Mouse (Mus musculus): ENCODE measurements around the gene Apobec3. TPM values are rescaled to one million over a fixed set of nuclear protein-coding genes. Genes with fewer than 3 reads are reported as not detected.

The Apobec3 gene
- polyA plus RNA-seq, 1 experiment: 140 TPM

- TF ChIP-seq CTCF (IDR thresholded peaks at IDR 0.05; ENCODE audit: control insufficient read depth, insufficient read depth, low read length) (no peak), POLR2A (IDR thresholded peaks at IDR 0.05; ENCODE audit: borderline replicate concordance, control insufficient read depth, low read depth, low read length) (no peak)
- 71% methylated on average over 14 of the region's 14 CpGs for WGBS
- H3K4me1 ChIP-seq (ENCODE audit: control insufficient read depth, insufficient read depth, low read length): no peaks in the 10 kb centered on the region
- no peak overlapping the region for H3K27ac ChIP-seq (ENCODE audit: control insufficient read depth, insufficient read depth, low read depth, low read length, poor library complexity)
- no peak overlapping the region for H3K4me3 ChIP-seq (replicated peaks; ENCODE audit: control insufficient read depth, low read depth, low read length)
These were observed 60.5 kb downstream of the Apobec3 start for GRCm38 (mm10) chr15:79951730-79952503.

GRCm38 (mm10) chr15:79952504-79953231 lies 61.2 kb downstream of the Apobec3 start:
- TF ChIP-seq CTCF (IDR thresholded peaks at IDR 0.05; ENCODE audit: control insufficient read depth, insufficient read depth, low read length): no peak
- no peak overlapping the region for H3K4me3 ChIP-seq (replicated peaks; ENCODE audit: control insufficient read depth, low read depth, low read length)
- H3K27ac ChIP-seq (ENCODE audit: control insufficient read depth, insufficient read depth, low read depth, low read length, poor library complexity): no peak overlapping the region
- 67% methylated on average over 11 of the region's 11 CpGs for WGBS
- no peaks in the 10 kb centered on the region for H3K4me1 ChIP-seq (ENCODE audit: control insufficient read depth, insufficient read depth, low read length)

- TF ChIP-seq CTCF (IDR thresholded peaks at IDR 0.05; ENCODE audit: control insufficient read depth, insufficient read depth, low read length) (no peak), POLR2A (IDR thresholded peaks at IDR 0.05; ENCODE audit: borderline replicate concordance, control insufficient read depth, low read depth, low read length) (no peak)
- no peaks in the 10 kb centered on the region for H3K4me1 ChIP-seq (ENCODE audit: control insufficient read depth, insufficient read depth, low read length)
- 75% methylated on average over 7 of the region's 7 CpGs for WGBS
- no peak overlapping the region for H3K4me3 ChIP-seq (replicated peaks; ENCODE audit: control insufficient read depth, low read depth, low read length)
- H3K27ac ChIP-seq (ENCODE audit: control insufficient read depth, insufficient read depth, low read depth, low read length, poor library complexity): no peak overlapping the region
These were observed 62.0 kb downstream of the Apobec3 start for GRCm38 (mm10) chr15:79953470-79953869.

GRCm38 (mm10) chr15:79956559-79956958 lies 65.1 kb downstream of the Apobec3 start:
- Histone ChIP-seq H3K4me1 (ENCODE audit: control insufficient read depth, insufficient read depth, low read length) (no peaks in the 10 kb centered on the region), H3K4me3 (replicated peaks; ENCODE audit: control insufficient read depth, low read depth, low read length) (no peak overlapping the region), H3K27ac (ENCODE audit: control insufficient read depth, insufficient read depth, low read depth, low read length, poor library complexity) (no peak overlapping the region)
- 30% methylated on average over 8 of the region's 8 CpGs for WGBS
- TF ChIP-seq POLR2A (IDR thresholded peaks at IDR 0.05; ENCODE audit: borderline replicate concordance, control insufficient read depth, low read depth, low read length) (no peak), CTCF (IDR thresholded peaks at IDR 0.05; ENCODE audit: control insufficient read depth, insufficient read depth, low read length) (no peak)

GRCm38 (mm10) chr15:79958418-79958817 lies 67.0 kb downstream of the Apobec3 start:
- TF ChIP-seq POLR2A (IDR thresholded peaks at IDR 0.05; ENCODE audit: borderline replicate concordance, control insufficient read depth, low read depth, low read length) (no peak), CTCF (IDR thresholded peaks at IDR 0.05; ENCODE audit: control insufficient read depth, insufficient read depth, low read length) (no peak)
- WGBS: 8% methylated on average over 3 of the region's 3 CpGs
- Histone ChIP-seq H3K4me3 (replicated peaks; ENCODE audit: control insufficient read depth, low read depth, low read length) (no peak overlapping the region), H3K27ac (ENCODE audit: control insufficient read depth, insufficient read depth, low read depth, low read length, poor library complexity) (no peak overlapping the region), H3K4me1 (ENCODE audit: control insufficient read depth, insufficient read depth, low read length) (no peaks in the 10 kb centered on the region)

- TF ChIP-seq POLR2A (IDR thresholded peaks at IDR 0.05; ENCODE audit: borderline replicate concordance, control insufficient read depth, low read depth, low read length) (no peak), CTCF (IDR thresholded peaks at IDR 0.05; ENCODE audit: control insufficient read depth, insufficient read depth, low read length) (no peak)
- no peaks in the 10 kb centered on the region for H3K4me1 ChIP-seq (ENCODE audit: control insufficient read depth, insufficient read depth, low read length)
- H3K27ac ChIP-seq (ENCODE audit: control insufficient read depth, insufficient read depth, low read depth, low read length, poor library complexity): no peak overlapping the region
- no peak overlapping the region for H3K4me3 ChIP-seq (replicated peaks; ENCODE audit: control insufficient read depth, low read depth, low read length)
- 81% methylated on average over 9 of the region's 9 CpGs for WGBS
These were observed 70.0 kb downstream of the Apobec3 start for GRCm38 (mm10) chr15:79961366-79961921.

GRCm38 (mm10) chr15:79962661-79963060 lies 71.2 kb downstream of the Apobec3 start:
- Histone ChIP-seq H3K4me1 (ENCODE audit: control insufficient read depth, insufficient read depth, low read length) (no peaks in the 10 kb centered on the region), H3K4me3 (replicated peaks; ENCODE audit: control insufficient read depth, low read depth, low read length) (no peak overlapping the region), H3K27ac (ENCODE audit: control insufficient read depth, insufficient read depth, low read depth, low read length, poor library complexity) (no peak overlapping the region)
- 85% methylated on average over 18 of the region's 18 CpGs for WGBS
- TF ChIP-seq POLR2A (IDR thresholded peaks at IDR 0.05; ENCODE audit: borderline replicate concordance, control insufficient read depth, low read depth, low read length): no peak
- TF ChIP-seq CTCF (IDR thresholded peaks at IDR 0.05; ENCODE audit: control insufficient read depth, insufficient read depth, low read length): no peak

GRCm38 (mm10) chr15:79964376-79964775 lies 72.9 kb downstream of the Apobec3 start:
- Histone ChIP-seq H3K4me1 (ENCODE audit: control insufficient read depth, insufficient read depth, low read length) (no peaks in the 10 kb centered on the region), H3K27ac (ENCODE audit: control insufficient read depth, insufficient read depth, low read depth, low read length, poor library complexity) (no peak overlapping the region), H3K4me3 (replicated peaks; ENCODE audit: control insufficient read depth, low read depth, low read length) (no peak overlapping the region)
- no peak for TF ChIP-seq POLR2A (IDR thresholded peaks at IDR 0.05; ENCODE audit: borderline replicate concordance, control insufficient read depth, low read depth, low read length)
- no peak for TF ChIP-seq CTCF (IDR thresholded peaks at IDR 0.05; ENCODE audit: control insufficient read depth, insufficient read depth, low read length)
- 85% methylated on average over 7 of the region's 7 CpGs for WGBS

Other genes with a start within 250 kb of the Apobec3 start
- 2.7 and 8.5 TPM in 2 replicates for gene Fam227a, start 232.7 kb upstream of the Apobec3 start, polyA plus RNA-seq (2011; ENCODE audit: insufficient read depth, insufficient read length, low replicate concordance, missing spikeins)
- gene Cby1, start 232.5 kb upstream of the Apobec3 start, polyA plus RNA-seq (2011; ENCODE audit: insufficient read depth, insufficient read length, low replicate concordance, missing spikeins): 7.4 and 13.3 TPM in 2 replicates
- 96.4 and 126 TPM in 2 replicates for gene Tomm22, start 220.8 kb upstream of the Apobec3 start, polyA plus RNA-seq (2011; ENCODE audit: insufficient read depth, insufficient read length, low replicate concordance, missing spikeins)
- 15.3 and 20.4 TPM in 2 replicates for gene Josd1, start 203.7 kb upstream of the Apobec3 start, polyA plus RNA-seq (2011; ENCODE audit: insufficient read depth, insufficient read length, low replicate concordance, missing spikeins)
- 46.1 and 53.9 TPM in 2 replicates for gene Gtpbp1, start 200.8 kb upstream of the Apobec3 start, polyA plus RNA-seq (2011; ENCODE audit: insufficient read depth, insufficient read length, low replicate concordance, missing spikeins)
- 63.2 and 147 TPM in 2 replicates for gene Sun2, start 149.1 kb upstream of the Apobec3 start, polyA plus RNA-seq (2011; ENCODE audit: insufficient read depth, insufficient read length, low replicate concordance, missing spikeins)
- 6.8 and 8.4 TPM in 2 replicates for gene Dnal4, start 113.8 kb upstream of the Apobec3 start, polyA plus RNA-seq (2011; ENCODE audit: insufficient read depth, insufficient read length, low replicate concordance, missing spikeins)
- gene Nptxr, start 86.9 kb upstream of the Apobec3 start, polyA plus RNA-seq (2011; ENCODE audit: insufficient read depth, insufficient read length, low replicate concordance, missing spikeins): 0.40 and 0.60 TPM in 2 replicates
- gene Npcd, start 57.4 kb upstream of the Apobec3 start, polyA plus RNA-seq (2011; ENCODE audit: insufficient read depth, insufficient read length, low replicate concordance, missing spikeins): not detected in 2 replicates
- gene Cbx6, start 57.0 kb upstream of the Apobec3 start, polyA plus RNA-seq (2011; ENCODE audit: insufficient read depth, insufficient read length, low replicate concordance, missing spikeins): 24.2 and 29.0 TPM in 2 replicates
- 16.8 and 22.5 TPM in 2 replicates for gene Cbx7, start 79.5 kb downstream of the Apobec3 start, polyA plus RNA-seq (2011; ENCODE audit: insufficient read depth, insufficient read length, low replicate concordance, missing spikeins)
- 4.1 and 7.8 TPM in 2 replicates for gene Pdgfb, start 123.3 kb downstream of the Apobec3 start, polyA plus RNA-seq (2011; ENCODE audit: insufficient read depth, insufficient read length, low replicate concordance, missing spikeins)
- gene Syngr1, start 199.7 kb downstream of the Apobec3 start, polyA plus RNA-seq (2011; ENCODE audit: insufficient read depth, insufficient read length, low replicate concordance, missing spikeins): 10.7 and 13.4 TPM in 2 replicates
- 708 and 1,315 TPM in 2 replicates for gene Rpl3, start 200.2 kb downstream of the Apobec3 start, polyA plus RNA-seq (2011; ENCODE audit: insufficient read depth, insufficient read length, low replicate concordance, missing spikeins)
- gene Tab1, start 241.5 kb downstream of the Apobec3 start, polyA plus RNA-seq (2011; ENCODE audit: insufficient read depth, insufficient read length, low replicate concordance, missing spikeins): 17.0 and 26.6 TPM in 2 replicates

Measured in bone marrow, adult 2 months (tissue).